Mouse (Mus musculus) lung, postnatal 0 days (tissue): ENCODE measurements around the gene Osbpl3.

Source experiments
- CTCF ChIP-seq: IDR thresholded peaks from 2 replicates; pipeline ENCODE4 v1.5.1; 2016; ENCODE audit warnings: antibody characterized with exemption, mild to moderate bottlenecking
- EP300 ChIP-seq: IDR thresholded peaks from 2 replicates; pipeline ENCODE4 v1.6.1; 2016; ENCODE audit warnings: antibody characterized with exemption, mild to moderate bottlenecking, control low read depth

DNA sequence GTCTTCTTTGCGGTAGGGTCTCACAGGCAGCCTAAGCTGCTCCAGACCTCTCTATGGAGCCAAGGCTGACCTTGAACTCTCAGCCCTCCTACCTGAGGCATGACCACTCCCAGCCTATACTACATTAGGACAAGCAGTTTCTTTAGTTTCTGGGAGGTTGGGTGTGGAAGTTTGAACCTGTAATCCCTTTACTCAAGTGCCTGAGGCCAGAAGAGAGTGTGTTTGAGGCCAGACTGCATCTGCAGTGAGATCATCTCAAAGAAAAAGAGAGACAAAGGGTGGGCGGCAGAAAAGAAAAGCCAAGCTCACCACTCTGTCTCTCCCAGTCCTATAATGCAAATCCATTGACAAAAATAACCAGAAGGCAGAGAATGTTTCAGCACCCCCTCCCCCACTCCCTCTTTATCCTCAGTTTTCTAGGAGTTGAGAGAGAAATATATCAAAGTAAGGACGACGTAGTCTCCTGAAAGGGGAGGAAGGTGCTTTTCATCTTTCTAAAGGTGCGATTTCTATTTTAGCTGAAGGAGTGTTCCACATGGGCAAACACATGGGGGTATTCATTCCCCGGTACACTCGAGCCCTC, 137.3 kb downstream of the Osbpl3 start:
- TF ChIP-seq EP300, result no peak
- TF ChIP-seq CTCF, result no peak
